Mouse (Mus musculus) ES-Bruce4 (cell line): ENCODE measurements around the gene Ext2. TPM values are rescaled to one million over a fixed set of nuclear protein-coding genes. Genes with fewer than 3 reads are reported as not detected.

ENCODE experiments used
- H3K27ac ChIP-seq: 2 replicates; pipeline ENCODE4 v1.5.1; 2012; ENCODE audit warnings: low read length, inconsistent platforms; ENCODE audit not compliant: insufficient read depth
- H3K27me3 ChIP-seq: 2 replicates; pipeline ENCODE4 v1.6.1; 2012; ENCODE audit warnings: mild to moderate bottlenecking, low read length, inconsistent platforms; ENCODE audit not compliant: control insufficient read depth, poor library complexity, insufficient read depth, severe bottlenecking
- H3K36me3 ChIP-seq: 2 replicates; pipeline ENCODE4 v1.6.1; 2012; ENCODE audit warnings: inconsistent platforms, mild to moderate bottlenecking, low read length, moderate library complexity; ENCODE audit not compliant: control insufficient read depth, poor library complexity, insufficient read depth, severe bottlenecking
- H3K4me1 ChIP-seq: one replicate; pipeline ENCODE4 v1.8.1; 2011; ENCODE audit warnings: low read length; ENCODE audit not compliant: control insufficient read depth, insufficient read depth
- H3K4me3 ChIP-seq: 2 replicates; pipeline ENCODE4 v1.5.1; 2011; ENCODE audit warnings: low read depth, mild to moderate bottlenecking, low read length
- H3K9ac ChIP-seq: 2 replicates; pipeline ENCODE4 v1.6.1; 2012; ENCODE audit warnings: low read depth, mild to moderate bottlenecking, inconsistent platforms; ENCODE audit not compliant: poor library complexity, severe bottlenecking
- H3K9me3 ChIP-seq: replicated peaks from 2 replicates; pipeline ENCODE4 v1.6.1; 2012; ENCODE audit warnings: mild to moderate bottlenecking, low read length, inconsistent platforms; ENCODE audit not compliant: control insufficient read depth, poor library complexity, insufficient read depth, severe bottlenecking
- CTCF ChIP-seq: IDR thresholded peaks from one replicate; pipeline ENCODE4 v1.8.1; 2011; ENCODE audit warnings: low read depth, low read length
- EP300 ChIP-seq: IDR thresholded peaks from 2 replicates; pipeline ENCODE4 v1.6.1; 2011; ENCODE audit warnings: low read depth, low read length; ENCODE audit not compliant: insufficient read depth
- POLR2A ChIP-seq: IDR thresholded peaks from one replicate; pipeline ENCODE4 v1.8.1; 2011; ENCODE audit warnings: low read length; ENCODE audit not compliant: insufficient read depth
- polyA plus RNA-seq: library from polyadenylated mRNA; stranded (reverse); fragments of >200 nt; gene quantifications from 2 replicates; pipeline ENCODE4 v1.2.4, GENCODE M21; 2011; ENCODE audit warnings: low read depth; ENCODE audit not compliant: missing spikeins, insufficient read depth, insufficient read length

Ext2 gene
- polyA plus RNA-seq, 1 experiment = 32.8 TPM

DNA sequence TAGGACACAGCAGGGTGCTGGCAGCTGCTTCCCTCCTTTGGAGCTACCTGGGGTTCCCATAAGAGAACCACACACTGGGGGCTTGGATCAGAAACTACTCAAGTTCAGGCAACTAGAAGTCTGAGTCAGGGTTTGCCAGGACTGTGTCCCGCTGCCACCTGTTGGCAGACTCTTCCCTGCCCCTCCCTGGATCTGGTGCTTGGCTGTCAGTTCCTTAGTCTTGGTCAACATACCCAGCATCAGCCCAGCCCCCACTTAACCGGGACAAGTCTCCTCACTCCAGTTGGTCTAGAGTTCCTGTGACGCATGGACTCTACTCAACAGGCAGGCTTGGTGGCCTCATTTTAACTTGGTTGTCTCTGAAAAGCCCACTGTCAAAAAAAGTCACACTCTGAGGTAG, 112.7 kb downstream of the Ext2 start:
- Histone ChIP-seq H3K27me3 (no peaks in the 10 kb centered on the region), H3K27ac (no peak overlapping the region), H3K9ac (no peak overlapping the region), H3K9me3 (no peaks in the 10 kb centered on the region), H3K4me3 (no peak overlapping the region), H3K4me1 (no peaks in the 10 kb centered on the region), H3K36me3 (no peaks in the 10 kb centered on the region)
- TF ChIP-seq EP300 = no peak
- TF ChIP-seq POLR2A = no peak
- TF ChIP-seq CTCF = no peak

GRCm38 (mm10) chr2:93709241-93709640, 113.1 kb downstream of the Ext2 start:
- no peaks in the 10 kb centered on the region for H3K36me3 ChIP-seq
- TF ChIP-seq CTCF (no peak), POLR2A (no peak)
- no peak overlapping the region for H3K4me3 ChIP-seq
- no peaks in the 10 kb centered on the region for H3K9me3 ChIP-seq
- no peak overlapping the region for H3K27ac ChIP-seq
- no peaks in the 10 kb centered on the region for H3K4me1 ChIP-seq
- no peaks in the 10 kb centered on the region for H3K27me3 ChIP-seq
- no peak overlapping the region for H3K9ac ChIP-seq

DNA sequence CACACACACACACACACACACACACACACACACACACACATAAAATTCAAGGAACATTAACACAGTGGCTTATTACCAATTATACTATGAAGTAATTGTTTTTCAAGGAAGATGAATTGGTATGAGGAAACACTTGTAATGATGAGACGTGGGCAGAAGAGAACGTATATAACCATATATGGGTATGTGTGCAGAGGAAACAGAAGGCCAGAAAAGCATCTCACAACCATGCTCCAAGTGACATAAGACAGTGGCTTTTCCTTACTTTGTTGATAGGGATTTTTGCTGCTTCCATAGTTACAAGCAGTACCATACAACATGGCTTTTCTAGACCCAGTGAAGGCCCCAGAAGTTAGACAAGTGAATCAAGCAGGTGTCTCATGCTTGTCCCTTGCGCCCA, 115.5 kb downstream of the Ext2 start:
- H3K4me1 ChIP-seq = no peaks in the 10 kb centered on the region
- no peaks in the 10 kb centered on the region for H3K27me3 ChIP-seq
- H3K4me3 ChIP-seq = no peak overlapping the region
- no peak overlapping the region for H3K27ac ChIP-seq
- no peak overlapping the region for H3K9ac ChIP-seq
- no peaks in the 10 kb centered on the region for H3K36me3 ChIP-seq
- H3K9me3 ChIP-seq = no peaks in the 10 kb centered on the region
- TF ChIP-seq CTCF (no peak), POLR2A (no peak), EP300 (no peak)

- no peak overlapping the region for H3K4me3 ChIP-seq
- H3K9ac ChIP-seq = no peak overlapping the region
- H3K4me1 ChIP-seq = no peaks in the 10 kb centered on the region
- no peak for TF ChIP-seq EP300
- TF ChIP-seq POLR2A = no peak
- no peak for TF ChIP-seq CTCF
- no peaks in the 10 kb centered on the region for H3K27me3 ChIP-seq
- H3K9me3 ChIP-seq = no peaks in the 10 kb centered on the region
- no peaks in the 10 kb centered on the region for H3K36me3 ChIP-seq
- no peak overlapping the region for H3K27ac ChIP-seq
Observed at GRCm38 (mm10) chr2:93706407-93706806, 116.0 kb downstream of the Ext2 start.

GRCm38 (mm10) chr2:93704195-93704594, 118.2 kb downstream of the Ext2 start:
- TF ChIP-seq EP300 = no peak
- no peak overlapping the region for H3K9ac ChIP-seq
- no peaks in the 10 kb centered on the region for H3K36me3 ChIP-seq
- H3K27ac ChIP-seq = no peak overlapping the region
- H3K9me3 ChIP-seq = no peaks in the 10 kb centered on the region
- H3K4me3 ChIP-seq = no peak overlapping the region
- no peaks in the 10 kb centered on the region for H3K27me3 ChIP-seq
- no peaks in the 10 kb centered on the region for H3K4me1 ChIP-seq

GRCm38 (mm10) chr2:93702936-93703926, 119.1 kb downstream of the Ext2 start:
- Histone ChIP-seq H3K4me1 (no peaks in the 10 kb centered on the region), H3K9ac (no peak overlapping the region), H3K4me3 (no peak overlapping the region), H3K36me3 (no peaks in the 10 kb centered on the region), H3K27ac (no peak overlapping the region), H3K9me3 (no peaks in the 10 kb centered on the region), H3K27me3 (no peaks in the 10 kb centered on the region)
- TF ChIP-seq CTCF = no peak
- TF ChIP-seq POLR2A = no peak
- no peak for TF ChIP-seq EP300
